Mouse (Mus musculus): ENCODE measurements around the gene Mrtfb. TPM values are rescaled to one million over a fixed set of nuclear protein-coding genes. Genes with fewer than 3 reads are reported as not detected.
A peak's percentile ranks its signal among the peaks of the same experiment; 100 is the strongest.

The Mrtfb gene
- total RNA-seq, 2 experiments from 2014 or later: 23.7 to 24.0 TPM

Small RNA genes lying within 50 kb of the gene (microRNA-seq; reads per million reads assigned to microRNA genes)
- 3,486 reads per million, percentile 89 among the genes with 10 or more reads in this experiment for gene Mir193b
- gene Mir365-1: 5.8 reads per million, percentile 13 among the genes with 10 or more reads in this experiment

Other genes with a start within 250 kb of the Mrtfb start
- 1 to 10 TPM; 5.0 to 5.1 TPM for gene Ercc4, start 146.8 kb upstream of the Mrtfb start, total RNA-seq (2021)